Mouse (Mus musculus): ENCODE data around the gene Gm10413.
"Not testable (repeated sequence)": the region's sequence is repeated elsewhere in the genome, so short reads cannot be mapped to it uniquely, and the experiment has no call there.

Gm10413 gene

DNA sequence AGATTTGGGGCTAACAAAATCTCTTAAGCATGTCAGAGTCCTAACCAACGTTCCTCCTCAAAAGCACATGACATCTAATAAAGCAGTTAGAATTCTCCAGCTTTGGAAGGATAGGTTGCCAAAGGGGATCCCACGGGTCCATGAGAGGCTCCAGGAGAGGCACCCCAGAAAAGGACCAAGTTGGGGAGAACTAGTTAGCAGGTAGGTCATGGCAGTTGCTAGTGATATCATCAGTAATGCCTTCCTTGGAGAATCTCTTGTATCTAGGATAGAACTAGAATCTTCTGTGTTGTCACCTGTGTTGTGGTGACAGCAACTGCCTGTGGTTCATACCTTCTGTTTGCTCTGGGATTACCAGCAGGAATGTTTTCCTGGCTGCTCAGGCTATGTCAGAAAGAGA lies at the start of gene Gm10413:
Gene Gm10413 (plus strand): TSS at position 301 of the 400 bp plus-strand sequence.
- not testable (repeated sequence) for DNase-seq (ENCODE audit: low spot score in 2 of 2)

DNA sequence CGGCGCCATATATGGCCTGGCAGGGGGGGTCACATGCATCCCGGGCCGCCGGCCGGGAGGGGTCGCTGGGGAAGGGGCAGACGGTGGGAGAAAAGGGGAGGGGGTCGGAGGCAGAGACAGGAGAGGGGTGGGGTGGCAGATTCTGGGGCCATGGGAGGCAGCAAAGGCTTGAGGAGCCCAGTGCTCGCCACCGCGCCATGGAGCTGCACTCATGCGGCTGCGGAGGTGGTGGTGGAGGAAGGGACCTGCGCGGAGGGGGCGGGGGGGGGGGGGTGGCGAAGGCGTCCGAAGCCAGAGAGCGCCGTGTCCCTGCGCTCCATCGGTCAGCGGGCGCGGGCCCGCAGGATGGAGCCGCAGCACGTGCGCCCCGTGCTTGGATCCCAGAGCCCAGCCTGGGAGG lies 17.4 kb downstream of the Gm10413 start, which contains the start of gene Gm10409:
Gene Gm10409 (plus strand): TSS at position 301 of the 400 bp plus-strand sequence.
- DNase-seq (ENCODE audit: low spot score in 2 of 2), result not testable (repeated sequence)

GRCm38 (mm10) chr14:3427803-3428202 lies 32.9 kb downstream of the Gm10413 start, which contains the start of gene Gm3005:
Gm3005 (plus strand) TSS chr14:3428103.
- DNase-seq (ENCODE audit: low spot score in 2 of 2), result not testable (repeated sequence)

DNA sequence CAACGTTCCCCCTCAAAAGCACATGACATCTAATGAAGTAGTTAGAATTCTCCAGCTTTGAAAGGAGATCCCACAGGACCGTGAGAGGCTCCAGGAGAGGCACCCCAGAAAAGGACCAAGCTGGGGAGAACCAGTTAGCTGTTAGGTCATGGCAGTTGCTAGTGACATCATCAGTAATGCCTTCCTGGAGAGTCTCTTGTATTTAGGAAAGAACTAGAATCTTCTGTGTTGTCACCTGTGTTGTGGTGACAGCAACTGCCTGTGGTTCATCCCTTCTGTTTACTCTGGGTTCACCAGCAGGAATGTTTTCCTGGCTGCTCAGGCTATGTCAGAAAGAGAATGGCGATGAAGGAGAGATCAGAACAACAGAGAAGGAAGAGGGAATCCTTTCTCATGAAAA lies 54.2 kb downstream of the Gm10413 start, which contains the start of gene Gm10408:
Gene Gm10408 (plus strand): TSS at position 301 of the 400 bp plus-strand sequence.
- DNase-seq (ENCODE audit: low spot score in 2 of 2), result not testable (repeated sequence)
